Mouse (Mus musculus): Measurements from ENCODE around the gene Btg1. TPM values are rescaled to one million over a fixed set of nuclear protein-coding genes. Genes with fewer than 3 reads are reported as not detected.

The Btg1 gene
- polyA plus RNA-seq, 1 experiment from 2014 or later, result 58.2 TPM

GRCm38 (mm10) chr10:96617221-96617950, 580 bp downstream of the Btg1 start:
- ATAC-seq, result peak; percentile 62
- peak overlapping the region; percentile 100 for H3K9ac ChIP-seq (replicated peaks)
- peak overlapping the region; percentile 99 for H3K4me3 ChIP-seq (replicated peaks)
- H3K27ac ChIP-seq, result peak overlapping the region; percentile 97
- peaks cover 3% of the 10 kb centered on the region; the same call in 1 of the 2 replicates for H3K9me3 ChIP-seq
- WGBS, result under 1% methylated on average over 53 of the region's 78 CpGs
- H3K4me1 ChIP-seq (replicated peaks), result peaks cover 30% of the 10 kb centered on the region
- H3K4me2 ChIP-seq (replicated peaks), result peak overlapping the region; percentile 60
- no peaks in the 10 kb centered on the region for H3K27me3 ChIP-seq
- peaks cover 4% of the 10 kb centered on the region; the same call in 1 of the 2 replicates for H3K36me3 ChIP-seq

DNA sequence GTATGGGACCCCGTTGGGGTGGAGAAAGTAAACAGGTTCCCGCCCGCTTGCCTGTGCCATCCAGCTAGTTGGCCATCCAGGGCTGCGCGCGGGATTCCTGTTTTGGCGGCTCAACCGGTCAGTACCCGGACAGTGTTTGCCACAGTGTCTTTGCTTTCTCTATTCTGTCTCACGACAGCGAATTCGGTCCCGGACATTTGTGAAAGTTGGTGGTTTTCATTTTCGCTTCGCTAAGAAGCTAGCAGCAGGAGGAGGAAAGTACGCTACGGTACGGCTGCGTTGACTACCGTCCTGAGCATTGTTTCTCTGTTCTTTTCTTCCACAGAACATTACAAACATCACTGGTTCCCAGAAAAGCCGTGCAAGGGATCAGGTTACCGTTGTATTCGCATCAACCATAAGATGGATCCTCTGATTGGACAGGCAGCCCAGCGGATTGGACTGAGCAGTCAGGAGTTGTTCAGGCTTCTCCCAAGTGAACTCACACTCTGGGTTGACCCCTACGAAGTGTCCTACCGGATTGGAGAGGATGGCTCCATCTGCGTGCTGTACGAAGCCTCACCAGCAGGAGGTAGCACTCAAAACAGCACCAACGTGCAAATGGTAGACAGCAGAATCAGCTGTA, 1.3 kb downstream of the Btg1 start:
- H3K4me3 ChIP-seq (replicated peaks), result peak overlapping the region; percentile 99
- WGBS, result under 1% methylated on average over 29 of the region's 29 CpGs
- peaks cover 37% of the 10 kb centered on the region for H3K4me1 ChIP-seq (replicated peaks)
- H3K36me3 ChIP-seq, result peaks cover 5% of the 10 kb centered on the region; the same call in 1 of the 2 replicates
- H3K27ac ChIP-seq, result peak overlapping the region; percentile 97
- peak; percentile 6; the same call in 1 of the 2 replicates for ATAC-seq
- H3K27me3 ChIP-seq, result no peaks in the 10 kb centered on the region
- peaks cover 3% of the 10 kb centered on the region; the same call in 1 of the 2 replicates for H3K9me3 ChIP-seq
- H3K9ac ChIP-seq (replicated peaks), result peak overlapping the region; percentile 100
- H3K4me2 ChIP-seq (replicated peaks), result peak overlapping the region; percentile 60

GRCm38 (mm10) chr10:96619951-96620889, 3.4 kb downstream of the Btg1 start:
- Histone ChIP-seq H3K36me3 (peaks cover 14% of the 10 kb centered on the region), H3K9ac (replicated peaks) (peak overlapping the region; percentile 77), H3K27ac (peak overlapping the region; percentile 35; the same call in 1 of the 2 replicates), H3K4me2 (replicated peaks) (peak overlapping the region; percentile 95), H3K9me3 (no peaks in the 10 kb centered on the region), H3K4me1 (replicated peaks) (peaks cover 57% of the 10 kb centered on the region), H3K27me3 (no peaks in the 10 kb centered on the region), H3K4me3 (replicated peaks) (peak overlapping the region; percentile 61)
- 49% methylated on average over 8 of the region's 8 CpGs for WGBS
- no peak for ATAC-seq

- peak overlapping the region; percentile 67 for H3K9ac ChIP-seq (replicated peaks)
- H3K9me3 ChIP-seq, result no peaks in the 10 kb centered on the region
- peaks cover 14% of the 10 kb centered on the region for H3K36me3 ChIP-seq
- peak overlapping the region; percentile 61 for H3K4me3 ChIP-seq (replicated peaks)
- WGBS, result 40% methylated on average over 4 of the region's 4 CpGs
- peaks cover 63% of the 10 kb centered on the region for H3K4me1 ChIP-seq (replicated peaks)
- ATAC-seq, result no peak
- H3K27ac ChIP-seq, result no peak overlapping the region
- H3K27me3 ChIP-seq, result no peaks in the 10 kb centered on the region
- H3K4me2 ChIP-seq (replicated peaks), result peak overlapping the region; percentile 95
Measured at GRCm38 (mm10) chr10:96620890-96621271, 4.1 kb downstream of the Btg1 start.

GRCm38 (mm10) chr10:96621361-96621945, 4.6 kb downstream of the Btg1 start:
- peak overlapping the region; percentile 53 for H3K9ac ChIP-seq (replicated peaks)
- no peaks in the 10 kb centered on the region for H3K27me3 ChIP-seq
- H3K4me2 ChIP-seq (replicated peaks), result peak overlapping the region; percentile 95
- H3K36me3 ChIP-seq, result peaks cover 16% of the 10 kb centered on the region
- H3K4me1 ChIP-seq (replicated peaks), result peaks cover 64% of the 10 kb centered on the region
- no peak overlapping the region for H3K27ac ChIP-seq
- H3K4me3 ChIP-seq (replicated peaks), result peak overlapping the region; percentile 61
- WGBS, result 83% methylated on average over 4 of the region's 4 CpGs
- no peak for ATAC-seq
- H3K9me3 ChIP-seq, result no peaks in the 10 kb centered on the region

DNA sequence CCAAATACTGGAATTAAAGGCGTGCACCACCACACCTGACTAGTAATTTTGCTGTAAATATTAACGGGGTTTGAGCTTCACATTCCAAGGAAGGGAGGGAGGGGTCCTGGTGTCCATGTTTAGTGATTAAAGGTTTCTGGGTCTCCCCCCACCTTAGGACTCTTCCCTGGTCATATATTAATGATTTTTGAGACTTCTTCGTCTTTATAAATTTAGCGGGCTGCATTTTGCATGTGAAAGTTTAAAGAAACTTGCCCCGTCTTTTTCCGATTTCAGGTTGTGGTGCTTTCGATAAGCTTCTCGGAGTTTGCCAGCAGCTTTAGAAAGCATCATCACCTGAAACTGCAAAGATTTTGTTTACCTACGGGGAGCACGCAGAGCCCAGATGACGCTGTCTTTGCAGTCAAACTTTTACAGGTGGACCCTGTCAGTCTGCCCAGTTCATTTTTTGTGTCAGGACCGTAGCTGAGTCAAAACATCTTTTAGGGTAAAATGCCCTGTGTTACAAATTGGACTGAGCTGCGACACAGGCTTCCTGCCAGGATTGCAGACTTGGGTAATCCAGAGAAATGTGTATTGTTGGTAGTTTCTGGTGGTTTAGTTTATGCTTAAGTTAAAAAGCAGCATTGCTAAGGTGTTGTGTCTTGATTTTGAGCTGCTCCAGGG, 5.3 kb downstream of the Btg1 start:
- peaks cover 20% of the 10 kb centered on the region for H3K36me3 ChIP-seq
- no peaks in the 10 kb centered on the region for H3K9me3 ChIP-seq
- H3K27ac ChIP-seq, result no peak overlapping the region
- H3K4me3 ChIP-seq (replicated peaks), result peak overlapping the region; percentile 61
- H3K4me1 ChIP-seq (replicated peaks), result peaks cover 71% of the 10 kb centered on the region
- H3K27me3 ChIP-seq, result no peaks in the 10 kb centered on the region
- ATAC-seq, result no peak
- H3K4me2 ChIP-seq (replicated peaks), result peak overlapping the region; percentile 95
- WGBS, result 86% methylated on average over 13 of the region's 13 CpGs
- H3K9ac ChIP-seq (replicated peaks), result peak overlapping the region; percentile 53

DNA sequence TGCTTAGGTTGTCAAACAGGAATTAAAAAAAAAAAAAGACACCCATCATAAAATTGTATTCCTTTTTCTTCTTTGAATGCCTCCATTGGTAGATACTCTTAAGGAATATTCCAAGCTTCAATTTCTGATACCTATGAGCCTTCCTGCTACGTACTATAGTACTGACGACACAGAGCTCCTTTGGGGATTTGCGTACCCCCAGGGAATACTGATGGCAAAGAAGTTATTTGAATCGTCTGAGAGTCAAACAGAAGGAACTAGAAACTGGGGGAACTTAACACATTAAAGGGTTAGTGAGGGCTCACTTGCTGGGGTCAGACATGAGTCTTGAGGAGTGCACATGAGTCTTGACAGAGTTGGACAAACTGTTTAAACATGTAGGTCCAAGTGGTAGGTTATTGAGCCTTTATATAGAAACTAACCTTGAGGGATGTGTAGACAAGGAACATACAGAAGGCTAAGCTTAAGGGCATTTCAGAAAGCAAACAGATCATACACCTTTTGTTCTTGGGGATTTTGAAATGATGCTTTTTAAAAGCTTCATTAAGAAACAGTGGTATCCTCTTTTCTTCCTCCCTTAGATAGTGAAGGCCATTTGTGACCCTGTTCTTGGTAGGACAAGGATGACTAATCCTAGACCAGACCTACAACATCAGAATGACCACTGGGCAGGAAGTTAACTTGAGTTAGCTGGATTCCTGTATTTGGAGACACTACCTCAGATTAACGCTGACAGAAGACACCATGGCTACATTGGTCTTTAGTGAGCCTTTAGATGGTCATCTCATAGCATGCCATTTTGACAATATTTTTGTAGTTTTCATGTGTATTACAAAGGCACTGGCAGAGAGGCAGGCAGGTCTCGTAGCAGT, 6.2 kb downstream of the Btg1 start:
- Histone ChIP-seq H3K27ac (no peak overlapping the region), H3K27me3 (no peaks in the 10 kb centered on the region), H3K9me3 (no peaks in the 10 kb centered on the region), H3K4me1 (replicated peaks) (peaks cover 75% of the 10 kb centered on the region), H3K9ac (replicated peaks) (no peak overlapping the region), H3K4me3 (replicated peaks) (peak overlapping the region; percentile 61), H3K4me2 (replicated peaks) (peak overlapping the region; percentile 95), H3K36me3 (peaks cover 27% of the 10 kb centered on the region)
- ATAC-seq, result no peak
- WGBS, result 72% methylated on average over 6 of the region's 6 CpGs

- Histone ChIP-seq H3K9me3 (no peaks in the 10 kb centered on the region), H3K4me3 (replicated peaks) (peak overlapping the region; percentile 61), H3K27ac (no peak overlapping the region), H3K4me2 (replicated peaks) (peak overlapping the region; percentile 95), H3K9ac (replicated peaks) (no peak overlapping the region), H3K4me1 (replicated peaks) (peaks cover 78% of the 10 kb centered on the region), H3K27me3 (no peaks in the 10 kb centered on the region), H3K36me3 (peaks cover 34% of the 10 kb centered on the region)
- 89% methylated on average over 4 of the region's 4 CpGs for whole genome bisulfite sequencing
- ATAC-seq, result no peak
Measured at GRCm38 (mm10) chr10:96623633-96624195, 6.9 kb downstream of the Btg1 start.

DNA sequence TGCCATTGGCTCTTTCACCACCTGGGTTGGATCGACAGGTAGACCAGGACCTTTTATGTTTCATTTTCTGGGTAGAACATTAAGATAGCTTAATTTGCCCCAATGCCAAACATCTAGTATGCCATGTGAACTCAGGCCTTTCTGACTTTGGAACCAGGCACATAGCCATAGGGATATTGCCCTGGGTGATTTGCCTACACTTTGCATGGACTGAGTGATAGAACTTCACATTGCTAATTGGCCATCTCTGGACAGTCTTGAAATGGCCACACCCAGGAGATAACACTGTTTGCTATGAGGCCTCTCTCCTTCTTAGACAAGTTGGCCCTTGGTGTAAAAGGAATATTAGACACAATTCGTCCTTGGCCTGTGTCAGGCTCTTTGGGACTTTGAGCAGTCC, 7.6 kb downstream of the Btg1 start:
- H3K27me3 ChIP-seq, result no peaks in the 10 kb centered on the region
- no peak for ATAC-seq
- H3K36me3 ChIP-seq, result peaks cover 37% of the 10 kb centered on the region
- no peaks in the 10 kb centered on the region for H3K9me3 ChIP-seq
- no peak overlapping the region for H3K27ac ChIP-seq
- peak overlapping the region; percentile 95 for H3K4me2 ChIP-seq (replicated peaks)
- peaks cover 78% of the 10 kb centered on the region for H3K4me1 ChIP-seq (replicated peaks)
- WGBS, result 95% methylated on average over 2 of the region's 2 CpGs
- H3K9ac ChIP-seq (replicated peaks), result no peak overlapping the region
- peak overlapping the region; percentile 61; the same call in 1 of the 2 replicates for H3K4me3 ChIP-seq (replicated peaks)

- H3K4me3 ChIP-seq (replicated peaks), result peak overlapping the region; percentile 12; the same call in 1 of the 2 replicates
- peaks cover 72% of the 10 kb centered on the region for H3K4me1 ChIP-seq (replicated peaks)
- peak overlapping the region; percentile 37 for H3K4me2 ChIP-seq (replicated peaks)
- H3K9ac ChIP-seq (replicated peaks), result no peak overlapping the region
- no peak overlapping the region for H3K27ac ChIP-seq
- H3K36me3 ChIP-seq, result peaks cover 38% of the 10 kb centered on the region
- no peaks in the 10 kb centered on the region for H3K9me3 ChIP-seq
- H3K27me3 ChIP-seq, result no peaks in the 10 kb centered on the region
- 97% methylated on average over 3 of the region's 4 CpGs for WGBS
- ATAC-seq, result no peak
Measured at GRCm38 (mm10) chr10:96625061-96625460, 8.3 kb downstream of the Btg1 start.
